Mouse (Mus musculus) megakaryocyte, adult 5-6 weeks (primary cell): ENCODE measurements around the gene Zfr. TPM values are rescaled to one million over a fixed set of nuclear protein-coding genes. Genes with fewer than 3 reads are reported as not detected.

Source experiments
- ATAC-seq: 2 replicates; pipeline ENCODE4 v1.8.0; 2016; ENCODE audit warnings: mild to moderate bottlenecking, inconsistent platforms; ENCODE audit not compliant: poor library complexity, severe bottlenecking
- total RNA-seq, 2 experiments: library from RNA; stranded (forward) in 1 of 2; stranded (reverse) in 1 of 2; fragments of 153-499, 151-499 nt in 1 of 2; fragments of 221-1000, 200-1000 nt in 1 of 2; gene quantifications; 2 replicates each; pipeline versions ENCODE4 v1.2.3 to v1.2.4; 2015 to 2017

The Zfr gene
- total RNA-seq (2015) = 111 and 115 TPM in 2 replicates
- total RNA-seq (2017) = 47.1 and 49.6 TPM in 2 replicates

- ATAC-seq = peak; percentile 87
Measured at GRCm38 (mm10) chr15:12117242-12118092, at the start of gene Zfr. Gene Zfr (plus strand): TSS chr15:12117831.

- ATAC-seq = no peak
Measured at GRCm38 (mm10) chr15:12067971-12068370, 49.7 kb upstream of the Zfr start.

DNA sequence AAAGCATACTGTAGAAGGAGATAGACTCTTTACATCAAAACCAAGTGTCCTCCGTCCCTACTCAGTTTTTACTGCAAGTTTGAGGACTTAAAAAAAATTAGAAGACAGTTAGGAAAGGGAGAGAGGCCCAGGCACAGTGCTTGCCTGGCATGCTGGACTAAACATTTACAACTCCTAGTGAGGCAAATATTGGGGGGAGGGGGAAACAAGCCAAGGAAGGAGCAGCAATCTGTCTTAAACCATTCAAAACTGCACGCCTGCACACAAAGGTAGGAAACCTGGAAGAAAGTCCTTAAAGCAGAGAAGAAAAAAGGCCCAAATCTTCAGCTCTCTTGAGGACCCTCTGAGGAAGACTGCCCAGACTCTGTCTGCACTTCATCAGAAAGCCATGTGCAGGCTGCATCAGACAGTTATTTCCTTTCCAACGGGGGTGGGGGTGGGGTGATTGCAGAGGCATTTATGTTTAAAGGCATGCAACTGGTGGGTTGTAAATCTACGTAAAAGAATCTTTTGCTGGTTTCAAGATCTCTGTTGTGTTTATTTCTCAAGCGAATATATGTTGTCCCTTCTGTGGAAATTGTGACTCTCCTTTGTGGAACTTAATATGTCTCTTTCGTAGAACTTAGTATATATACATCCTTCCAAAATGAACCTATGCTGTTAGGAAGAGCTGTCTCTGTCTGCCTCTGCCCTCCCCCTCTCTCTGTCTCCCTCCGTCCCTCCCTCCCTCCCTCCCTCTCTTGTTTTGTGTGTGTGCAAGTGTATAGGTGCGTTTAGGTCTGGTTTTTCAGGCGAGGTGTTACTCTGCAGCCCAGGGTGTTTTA, 49.0 kb upstream of the Zfr start:
- no peak for ATAC-seq

- no peak for ATAC-seq
Measured at GRCm38 (mm10) chr15:12072709-12073336, 44.8 kb upstream of the Zfr start.

- ATAC-seq = no peak
Measured at GRCm38 (mm10) chr15:12074426-12074825, 43.2 kb upstream of the Zfr start.

DNA sequence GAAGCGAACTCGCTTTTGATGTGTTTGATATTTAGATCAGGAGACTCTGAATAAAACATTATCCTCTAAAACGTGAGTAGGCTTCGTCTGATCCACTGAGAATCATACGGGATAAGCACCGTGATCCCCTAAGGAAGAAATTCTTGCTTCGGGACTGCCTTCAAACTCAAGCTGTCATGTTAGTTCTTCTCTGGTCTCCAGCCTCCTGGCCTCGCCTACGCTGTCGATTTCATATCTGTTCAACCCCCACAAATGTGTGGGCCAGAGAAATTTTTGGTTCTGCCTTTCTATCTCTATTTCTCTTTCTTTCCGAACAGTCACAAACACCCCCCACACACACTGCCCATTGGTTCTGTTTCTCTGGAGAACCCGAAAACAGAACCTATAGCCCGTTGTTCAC, 35.3 kb upstream of the Zfr start:
- no peak for ATAC-seq

- ATAC-seq = no peak
Measured at GRCm38 (mm10) chr15:12084164-12084563, 33.5 kb upstream of the Zfr start.

DNA sequence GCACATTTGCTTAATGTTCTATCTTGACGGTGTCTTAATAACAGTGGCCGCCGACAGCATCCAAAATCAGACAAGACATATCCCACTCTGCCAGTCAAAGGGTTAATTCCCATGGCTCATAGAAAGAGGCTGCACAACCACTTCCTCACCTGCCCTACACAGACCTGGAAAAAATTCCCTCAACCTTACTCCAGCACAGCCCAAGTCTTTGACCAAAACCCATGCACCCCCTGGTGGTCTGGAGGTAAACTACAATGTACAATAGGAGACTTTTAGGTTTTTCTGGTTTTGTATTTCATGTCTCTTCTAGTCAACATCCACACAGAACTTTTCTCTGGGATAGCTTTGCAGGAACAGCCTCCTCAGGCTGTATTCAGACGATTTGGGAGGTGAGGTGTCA, 32.8 kb upstream of the Zfr start:
- ATAC-seq = peak; percentile 77

DNA sequence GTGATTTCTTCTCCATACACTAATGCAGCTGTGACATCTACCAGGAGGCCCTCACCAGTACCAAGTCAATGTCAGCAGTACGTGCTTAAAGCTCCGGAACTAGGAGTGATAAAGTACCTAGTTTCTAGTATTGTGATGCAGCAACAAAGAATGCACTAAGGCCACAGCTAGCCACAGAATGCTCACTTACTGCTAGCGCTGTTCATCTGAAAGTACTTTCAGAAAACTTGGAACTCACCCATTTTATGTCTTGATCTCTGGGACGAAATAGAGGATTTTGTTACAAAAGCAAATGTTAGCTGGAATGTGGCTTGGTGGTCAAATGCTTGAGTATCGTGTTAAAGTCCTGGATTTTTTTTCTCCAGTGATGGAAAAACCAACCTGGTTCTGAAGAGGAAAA, 30.0 kb upstream of the Zfr start:
- no peak for ATAC-seq

DNA sequence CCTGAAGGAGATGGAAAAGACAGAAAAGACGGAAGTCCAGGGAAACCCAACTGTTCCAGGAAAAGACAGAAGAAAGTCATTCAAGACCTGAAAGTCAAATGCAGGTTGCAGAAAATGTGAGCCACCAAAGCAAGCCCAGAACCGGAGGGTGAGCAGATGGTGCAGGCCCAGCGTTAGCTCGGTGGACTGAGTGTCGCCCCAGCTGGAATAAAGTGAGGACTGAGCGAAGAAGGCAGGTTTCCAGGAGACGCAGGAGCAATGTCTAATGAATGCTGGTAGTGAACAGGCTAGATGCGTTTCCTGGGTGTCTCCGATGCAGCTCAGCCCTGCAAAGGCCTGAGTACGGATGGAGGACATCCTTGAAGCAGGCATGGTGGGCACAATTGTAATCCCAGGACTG, 29.5 kb upstream of the Zfr start:
- no peak for ATAC-seq

- no peak for ATAC-seq
Measured at GRCm38 (mm10) chr15:12090087-12090486, 27.5 kb upstream of the Zfr start.

DNA sequence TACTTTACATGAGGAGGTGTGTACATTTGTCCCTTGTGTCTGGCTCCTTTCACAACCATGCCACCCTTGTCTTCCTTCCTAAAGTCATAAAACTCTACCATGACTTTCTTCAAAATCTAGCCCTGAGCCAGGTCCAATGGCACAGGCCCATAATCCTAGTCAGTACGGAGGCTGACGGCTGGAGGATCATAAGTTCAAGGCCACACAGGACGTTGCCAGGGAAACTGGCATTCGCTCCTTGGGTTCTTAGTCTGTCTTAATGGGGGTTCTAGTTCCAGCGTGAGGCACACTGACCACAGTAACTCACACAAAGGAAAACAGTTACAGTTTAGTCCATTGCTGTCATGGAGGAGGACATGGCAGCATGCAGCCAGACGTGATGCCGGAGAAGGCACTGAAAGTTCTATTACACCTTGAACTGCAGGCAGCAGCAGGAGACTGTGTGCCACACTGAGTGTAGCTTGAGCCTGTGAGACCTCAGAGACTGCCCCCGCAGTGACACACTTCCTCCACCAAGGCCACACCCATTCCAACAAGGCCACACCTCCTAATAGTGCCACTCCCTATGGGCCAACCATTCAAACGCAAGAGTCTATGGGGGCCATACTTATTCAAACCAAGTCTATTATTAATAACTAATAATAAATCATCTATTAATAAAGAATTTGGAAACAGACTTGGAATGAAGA, 26.5 kb upstream of the Zfr start:
- ATAC-seq = no peak

- peak; percentile 76 for ATAC-seq
Measured at GRCm38 (mm10) chr15:12091781-12092458, 25.7 kb upstream of the Zfr start.

DNA sequence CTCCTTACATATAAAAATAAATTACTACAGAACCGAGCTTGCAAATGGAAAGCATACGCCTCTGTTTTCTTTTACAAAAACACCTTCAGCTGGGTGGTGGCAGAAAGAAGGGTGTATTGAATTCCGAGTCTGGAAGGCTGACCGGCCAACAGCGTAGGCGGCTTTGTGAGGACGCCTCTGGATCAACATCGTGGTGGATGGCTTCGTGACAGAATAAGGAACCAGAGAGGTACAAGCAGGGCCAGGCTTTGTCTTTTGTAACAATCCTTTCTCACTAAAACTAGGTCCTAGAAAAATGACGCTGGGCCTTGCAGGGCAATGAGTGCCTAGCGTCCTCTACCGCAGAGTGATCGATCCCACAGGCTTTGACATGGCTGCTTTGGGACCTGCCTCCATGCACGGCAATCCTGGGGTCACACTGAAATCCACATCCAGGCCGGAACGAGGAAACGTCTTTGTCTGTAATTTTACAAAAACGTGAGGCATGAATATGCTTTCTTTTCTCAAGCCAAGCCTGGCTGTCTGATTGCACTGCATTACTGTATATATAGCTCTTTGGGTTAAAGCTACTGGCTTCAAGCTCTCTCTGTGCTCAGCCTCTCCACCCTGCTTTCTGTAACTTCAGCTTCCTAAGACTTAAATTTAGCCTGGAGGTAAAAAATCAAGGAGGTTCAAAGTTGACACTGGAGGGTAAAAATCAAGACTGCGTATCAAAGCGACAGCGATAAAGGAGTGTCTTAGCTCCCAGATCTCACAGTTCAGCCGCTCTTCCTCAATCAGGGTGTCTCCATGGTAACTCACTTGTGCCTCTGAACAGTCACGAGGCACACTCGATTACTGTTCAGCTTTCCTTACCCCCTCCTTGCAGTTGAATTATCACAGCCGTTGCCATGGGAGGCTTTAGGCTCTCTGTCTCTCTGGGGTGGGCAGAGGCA, 24.3 kb upstream of the Zfr start:
- no peak for ATAC-seq

DNA sequence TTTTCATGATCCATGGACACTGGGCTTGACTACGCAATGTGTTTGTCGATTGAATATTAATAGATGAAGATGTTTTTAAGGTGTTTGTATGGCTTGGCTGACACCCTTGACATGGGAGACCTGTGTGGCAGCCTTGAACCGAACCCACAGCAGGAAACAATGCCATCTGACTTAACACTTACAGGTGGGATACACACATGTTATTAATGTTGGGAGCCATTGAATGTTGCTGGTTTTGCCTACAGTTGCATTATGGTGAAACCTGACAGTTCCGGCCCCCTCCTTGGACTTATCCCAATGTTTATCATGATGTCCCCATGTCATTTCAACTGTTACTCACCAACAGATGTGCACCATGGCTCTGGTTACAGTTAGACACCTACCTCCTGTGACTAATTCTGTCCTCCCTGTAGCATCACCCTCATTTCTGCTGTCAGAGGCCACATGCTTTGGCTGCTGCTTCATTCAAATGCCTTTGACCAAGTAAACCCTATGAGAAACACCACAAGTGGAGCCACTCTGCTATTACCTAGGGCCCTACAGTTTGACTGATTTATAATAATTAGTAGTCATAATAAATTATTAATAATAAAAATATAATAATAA, 23.6 kb upstream of the Zfr start:
- ATAC-seq = no peak

DNA sequence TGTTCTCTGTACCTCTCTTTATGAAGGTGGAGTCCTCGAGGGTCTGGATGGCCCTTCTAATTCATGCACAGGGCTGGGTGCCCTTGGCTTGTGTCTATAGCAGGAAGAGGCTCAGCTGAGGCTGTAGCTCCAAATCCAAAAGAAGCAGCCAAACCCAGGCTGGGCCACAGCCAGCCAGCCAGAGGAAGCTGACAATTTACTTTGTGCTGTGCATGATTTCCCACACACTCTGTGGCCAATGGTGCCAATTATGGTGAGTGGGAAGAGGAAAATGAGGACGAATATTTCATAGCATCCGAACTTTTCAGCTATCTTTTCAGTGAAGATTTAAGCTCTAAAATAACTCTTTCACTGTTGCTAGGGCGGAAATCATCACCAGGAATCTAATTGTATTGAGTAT, 21.2 kb upstream of the Zfr start:
- ATAC-seq = no peak

GRCm38 (mm10) chr15:12097344-12097743, 20.3 kb upstream of the Zfr start:
- no peak for ATAC-seq

GRCm38 (mm10) chr15:12100912-12101311, 16.7 kb upstream of the Zfr start:
- ATAC-seq = no peak

- ATAC-seq = no peak
Measured at GRCm38 (mm10) chr15:12103763-12104162, 13.9 kb upstream of the Zfr start.
